Mouse (Mus musculus) left cerebral cortex, adult 11 months (tissue): ENCODE results near the gene Ralgps1.
A peak's percentile ranks its signal among the peaks of the same experiment; 100 is the strongest.

Source experiments
- DNase-seq: peaks from one replicate; pipeline ENCODE4 v3.0.0; 2022; ENCODE audit warnings: low spot score

The Ralgps1 gene

DNA sequence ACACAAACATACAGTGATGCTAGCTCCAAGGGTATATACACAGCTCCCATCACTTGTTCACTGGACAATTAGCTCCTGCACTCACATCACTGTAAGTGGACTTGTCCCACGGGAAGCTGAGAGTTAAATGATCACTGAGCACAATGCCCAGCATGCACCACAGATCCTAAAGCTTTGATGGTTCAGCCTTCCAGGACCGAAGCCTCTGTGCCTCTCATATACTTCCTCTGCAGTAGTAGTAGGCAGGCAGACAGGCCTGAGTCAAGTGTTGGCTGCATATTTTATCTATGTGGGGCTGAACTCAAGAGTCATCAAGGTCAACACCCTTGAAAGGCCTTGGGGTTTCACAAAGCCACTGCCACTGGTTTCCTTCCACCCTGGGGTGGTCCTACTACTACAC lies 49.6 kb downstream of the Ralgps1 start:
- DNase-seq = no peak

- DNase-seq = no peak
Observed at GRCm38 (mm10) chr2:33321031-33321430, 50.3 kb downstream of the Ralgps1 start.

DNA sequence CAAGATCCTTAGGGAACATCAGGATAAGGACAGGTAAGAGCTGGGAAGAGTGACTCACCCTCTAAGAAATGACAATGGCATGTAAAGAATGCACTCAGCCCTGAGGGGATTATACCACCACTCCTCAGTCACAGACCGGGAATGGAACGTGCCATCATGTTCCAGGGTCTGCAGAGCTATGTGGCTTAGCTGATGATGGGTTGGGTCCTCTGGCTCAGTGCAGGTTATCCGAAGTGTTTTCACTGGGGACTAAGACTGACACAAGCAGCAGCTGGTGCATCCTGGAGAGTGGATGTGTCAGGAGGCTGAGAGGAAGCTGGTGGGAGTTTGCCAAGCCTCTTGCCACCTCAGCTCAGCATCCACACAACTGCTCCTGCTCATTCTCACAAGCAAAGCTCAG lies 50.7 kb downstream of the Ralgps1 start:
- DNase-seq = no peak

- no peak for DNase-seq
Observed at GRCm38 (mm10) chr2:33319934-33320333, 51.4 kb downstream of the Ralgps1 start.

GRCm38 (mm10) chr2:33319455-33319854 lies 51.8 kb downstream of the Ralgps1 start:
- DNase-seq = no peak

GRCm38 (mm10) chr2:33318491-33318964 lies 52.8 kb downstream of the Ralgps1 start:
- peak; percentile 48 for DNase-seq

DNA sequence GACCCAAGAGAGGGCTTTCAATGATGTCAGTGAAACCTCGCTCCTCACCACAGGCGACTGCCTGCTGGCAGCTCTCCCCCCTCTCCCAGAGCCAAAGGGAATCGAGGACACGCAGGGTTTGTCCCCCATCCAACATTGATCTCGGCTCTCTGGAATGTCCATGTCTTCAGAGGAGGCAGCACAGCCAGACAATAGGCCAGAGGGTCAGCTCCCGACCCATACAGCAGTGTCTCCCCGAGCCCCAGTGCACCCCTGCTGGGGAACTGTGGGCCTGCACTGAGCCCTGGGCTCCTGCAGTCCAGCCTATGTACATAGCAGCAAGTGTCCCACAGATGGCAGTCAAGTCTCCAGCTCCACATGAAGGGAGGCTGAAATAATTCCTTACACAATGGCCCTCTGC lies 54.8 kb downstream of the Ralgps1 start:
- DNase-seq = peak; percentile 61

- no peak for DNase-seq
Observed at GRCm38 (mm10) chr2:33316063-33316405, 55.3 kb downstream of the Ralgps1 start.

GRCm38 (mm10) chr2:33315233-33316062 lies 55.8 kb downstream of the Ralgps1 start:
- DNase-seq = no peak

GRCm38 (mm10) chr2:33309426-33309825 lies 61.9 kb downstream of the Ralgps1 start:
- no peak for DNase-seq

- no peak for DNase-seq
Observed at GRCm38 (mm10) chr2:33306565-33306964, 64.7 kb downstream of the Ralgps1 start.

DNA sequence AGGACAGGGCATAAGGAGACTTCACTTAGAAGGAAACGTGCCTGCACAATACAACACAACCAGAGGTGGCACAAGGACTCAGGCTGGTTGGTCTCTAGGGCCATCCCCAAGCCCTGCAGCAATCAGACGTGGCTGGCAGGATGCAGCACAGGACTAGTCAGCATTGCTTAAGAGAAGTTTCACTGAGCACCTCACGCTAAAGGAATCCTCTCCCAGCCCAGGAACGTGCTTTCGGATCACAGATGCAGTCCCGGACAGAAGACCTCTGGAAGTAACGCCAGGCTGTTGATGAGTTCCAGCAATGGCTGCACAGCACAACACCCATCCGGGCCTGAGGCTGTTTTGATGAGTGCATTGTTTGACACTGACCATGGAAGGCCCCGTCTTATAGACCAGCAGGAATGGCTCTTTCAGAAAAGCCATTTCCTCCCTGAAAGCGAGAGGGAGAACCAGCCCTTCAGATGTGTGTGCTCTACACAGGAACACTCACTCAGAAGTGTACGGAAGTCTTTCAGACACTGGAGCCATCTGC lies 67.8 kb downstream of the Ralgps1 start:
- no peak for DNase-seq

- no peak for DNase-seq
Observed at GRCm38 (mm10) chr2:33302828-33303227, 68.5 kb downstream of the Ralgps1 start.

GRCm38 (mm10) chr2:33302405-33302804 lies 68.9 kb downstream of the Ralgps1 start:
- DNase-seq = no peak

- DNase-seq = no peak
Observed at GRCm38 (mm10) chr2:33300371-33301046, 70.8 kb downstream of the Ralgps1 start.

- no peak for DNase-seq
Observed at GRCm38 (mm10) chr2:33298928-33299327, 72.4 kb downstream of the Ralgps1 start.

GRCm38 (mm10) chr2:33295115-33295514 lies 76.2 kb downstream of the Ralgps1 start:
- no peak for DNase-seq

DNA sequence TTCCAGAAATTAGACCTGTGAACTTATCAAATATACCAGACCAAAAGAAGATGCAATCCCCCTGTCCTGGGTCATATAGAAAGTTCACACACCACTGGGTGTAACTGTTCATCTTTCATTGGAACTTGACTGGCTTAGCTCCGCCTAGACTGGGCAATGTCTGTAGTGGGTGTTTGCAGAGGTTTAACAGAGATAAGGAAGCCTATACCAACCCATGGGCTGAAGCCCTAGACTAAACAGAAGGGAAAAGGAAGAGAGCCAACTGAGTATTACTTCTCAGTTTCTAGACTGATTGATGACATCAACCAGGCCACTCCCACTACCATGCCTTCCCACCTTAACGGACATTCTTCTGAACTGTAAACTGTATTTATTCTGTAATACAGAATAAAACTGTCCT lies 79.2 kb downstream of the Ralgps1 start:
- DNase-seq = no peak

DNA sequence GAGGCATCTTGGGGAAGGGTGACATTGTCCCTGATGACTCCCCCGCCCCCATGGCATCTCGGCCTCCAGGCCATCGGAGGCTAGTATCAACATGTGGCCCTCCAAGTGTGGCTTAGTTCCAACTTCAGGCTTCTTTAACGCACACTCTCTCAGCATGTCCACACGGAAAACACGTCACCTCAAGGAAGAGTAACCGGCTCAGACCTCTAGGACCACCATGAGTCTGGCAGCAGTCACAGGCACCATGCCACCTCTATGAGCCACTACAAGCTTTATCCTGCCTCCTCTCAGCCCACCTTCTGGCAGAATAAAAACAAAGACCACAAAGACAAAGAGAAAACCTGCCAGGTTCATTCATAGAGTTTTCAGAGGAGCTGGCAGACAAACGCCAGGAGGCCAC lies 80.8 kb downstream of the Ralgps1 start:
- no peak for DNase-seq

GRCm38 (mm10) chr2:33288837-33289236 lies 82.4 kb downstream of the Ralgps1 start:
- no peak for DNase-seq

- DNase-seq = no peak
Observed at GRCm38 (mm10) chr2:33283674-33284073, 87.6 kb downstream of the Ralgps1 start.

DNA sequence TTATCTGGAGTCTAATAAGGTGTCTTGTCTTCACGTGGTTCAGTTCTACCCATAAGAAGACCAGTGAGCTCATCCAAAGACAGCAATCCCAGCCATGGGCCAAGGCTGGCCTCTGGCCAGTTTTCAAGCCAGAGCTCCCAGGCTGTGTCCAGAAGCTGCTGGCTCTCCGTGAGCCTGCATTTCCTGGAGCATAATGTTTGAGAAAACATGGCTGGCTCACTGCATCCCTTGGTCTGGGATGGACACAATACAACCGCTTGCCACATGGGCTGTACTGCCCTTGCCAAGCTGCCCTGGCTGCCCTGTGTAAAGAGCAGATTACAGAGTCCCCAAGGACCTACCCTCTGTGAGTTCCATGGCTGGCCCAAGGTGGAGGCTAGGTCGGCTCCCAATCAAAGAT lies 88.4 kb downstream of the Ralgps1 start:
- DNase-seq = no peak

DNA sequence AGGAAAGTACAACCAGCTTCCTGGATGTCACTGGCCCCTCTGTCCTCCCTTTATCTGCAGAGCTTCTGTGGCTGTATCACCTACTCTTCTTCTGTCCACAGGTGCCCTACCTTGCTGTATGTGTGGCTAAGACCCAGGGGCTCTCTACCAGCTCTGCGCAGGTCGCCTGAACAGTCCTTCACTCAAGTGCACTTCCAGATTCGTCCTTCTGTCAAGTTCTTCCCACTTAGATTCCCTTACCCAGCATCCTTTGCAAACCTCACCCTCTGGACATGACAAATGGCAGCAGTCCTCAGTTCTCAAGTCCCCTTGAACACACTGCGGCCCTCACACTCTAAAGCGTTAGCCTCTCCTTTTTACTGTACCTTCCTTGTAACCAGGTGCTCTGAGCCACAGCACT lies 89.5 kb downstream of the Ralgps1 start:
- DNase-seq = no peak
